Mouse (Mus musculus) bone marrow, adult 2 months (tissue): ENCODE data around the gene Qpct.

Experiments
- CTCF ChIP-seq: fragments of 200-500 bp; IDR thresholded peaks from 2 replicates; pipeline ENCODE4 v1.5.1; 2011; ENCODE audit warnings: low read length, control low read depth; ENCODE audit not compliant: control insufficient read depth, insufficient read depth
- POLR2A ChIP-seq: fragments of 200-500 bp; IDR thresholded peaks from 2 replicates; pipeline ENCODE4 v1.6.1; 2011; ENCODE audit warnings: low read depth, mild to moderate bottlenecking, control low read depth, low read length, borderline replicate concordance; ENCODE audit not compliant: control insufficient read depth

DNA sequence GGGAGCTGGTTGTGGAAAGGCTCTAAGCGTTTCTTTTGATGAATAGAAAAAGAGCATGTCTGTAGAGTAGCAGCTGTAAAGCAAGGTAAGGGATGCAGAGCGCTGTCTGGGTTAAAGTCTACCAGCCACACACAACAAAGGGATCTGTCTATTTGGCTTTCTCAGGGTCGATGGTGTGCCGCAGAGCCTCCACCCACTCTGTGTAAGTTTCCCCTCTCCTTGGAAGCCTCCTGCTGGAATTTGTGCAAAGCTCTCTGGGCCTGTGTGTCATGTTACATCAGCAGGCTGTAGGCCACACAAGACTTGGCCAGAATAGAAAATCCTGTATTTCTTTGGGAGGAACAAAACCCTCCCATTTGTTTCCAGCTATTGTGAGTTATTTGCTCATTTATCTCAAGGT, 17.3 kb downstream of the Qpct start:
- TF ChIP-seq CTCF = no peak
- no peak for TF ChIP-seq POLR2A
